Mouse (Mus musculus) hindbrain, embryonic 16.5 days (tissue): ENCODE measurements at regions not wholly inside any gene's neighbourhood (a gene's known extent, or its start where the extent isn't known, plus 50 kb on each side); places are given as distances from the start of the nearest gene placed in this dataset.
A peak's percentile ranks its signal among the peaks of the same experiment; 100 is the strongest.

Experiments
- ATAC-seq: fragments of 200-750 bp; cut with Nextera tagmentation; 2 replicates; pipeline ENCODE4 v1.8.0; 2017; ENCODE audit warnings: moderate TSS enrichment, moderate library complexity
- H3K27ac ChIP-seq: fragments of 300-500 bp; sonication (generic); 2 replicates; pipeline ENCODE4 v1.5.1; 2014; ENCODE audit warnings: low read depth, mild to moderate bottlenecking, control low read depth, low read length, moderate library complexity
- H3K27me3 ChIP-seq: fragments of 300-500 bp; sonication (generic); replicated peaks from 2 replicates; pipeline ENCODE4 v1.6.1; 2014; ENCODE audit warnings: low read length; ENCODE audit not compliant: control insufficient read depth, insufficient read depth
- H3K36me3 ChIP-seq: fragments of 300-500 bp; sonication (generic); 2 replicates; pipeline ENCODE4 v1.6.1; 2014; ENCODE audit warnings: mild to moderate bottlenecking, low read length, moderate library complexity, mixed read lengths; ENCODE audit not compliant: control insufficient read depth, insufficient read depth
- H3K4me1 ChIP-seq: fragments of 300-500 bp; sonication (generic); 2 replicates; pipeline ENCODE4 v1.6.1; 2014; ENCODE audit warnings: low read depth, low read length; ENCODE audit not compliant: control insufficient read depth, insufficient read depth
- H3K4me2 ChIP-seq: fragments of 300-500 bp; sonication (generic); 2 replicates; pipeline ENCODE4 v1.6.1; 2014; ENCODE audit warnings: mild to moderate bottlenecking, low read length, control low read depth, moderate library complexity
- H3K4me3 ChIP-seq: fragments of 300-500 bp; sonication (generic); 2 replicates; pipeline ENCODE4 v1.5.1; 2014; ENCODE audit warnings: mild to moderate bottlenecking, low read length, control low read depth, moderate library complexity
- H3K9ac ChIP-seq: fragments of 300-500 bp; sonication (generic); 2 replicates; pipeline ENCODE4 v1.6.1; 2014; ENCODE audit warnings: low read depth, mild to moderate bottlenecking, control low read depth, low read length, moderate library complexity
- H3K9me3 ChIP-seq: fragments of 300-500 bp; sonication (generic); 2 replicates; pipeline ENCODE4 v1.6.1; 2014; ENCODE audit warnings: mild to moderate bottlenecking, low read length, moderate library complexity; ENCODE audit not compliant: control insufficient read depth
- WGBS: fragments of 180-500 bp; shearing (Covaris S2); extraction: QIAGEN DNeasy Blood & Tissue Kit; methylation state at CpG from one replicate; pipeline ENCODE4 v1.1.7; 2014; 5-methylcytosine and 5-hydroxymethylcytosine counted together

- H3K4me3 ChIP-seq = no peak overlapping the region
These were observed 78.1 kb upstream of the Ehbp1 start for GRCm38 (mm10) chr11:22420003-22420723.

GRCm38 (mm10) chr11:22421762-22422161 lies 79.7 kb upstream of the Ehbp1 start:
- H3K4me3 ChIP-seq = no peak overlapping the region
- H3K27me3 ChIP-seq = no peaks in the 10 kb centered on the region
- no peak overlapping the region for H3K27ac ChIP-seq
- no peaks in the 10 kb centered on the region for H3K36me3 ChIP-seq
- H3K9me3 ChIP-seq = no peaks in the 10 kb centered on the region
- 70% methylated on average over 3 of the region's 3 CpGs for WGBS
- no peak overlapping the region for H3K4me2 ChIP-seq
- peak; percentile 54 for ATAC-seq
- H3K4me1 ChIP-seq = no peaks in the 10 kb centered on the region
- H3K9ac ChIP-seq = no peak overlapping the region

More at GRCm38 (mm10) chr11:22420003-22420723, 78.1 kb upstream of the Ehbp1 start:
- ATAC-seq = no peak
- no peaks in the 10 kb centered on the region for H3K4me1 ChIP-seq
- no peaks in the 10 kb centered on the region for H3K9me3 ChIP-seq
- H3K4me2 ChIP-seq = no peak overlapping the region
- H3K36me3 ChIP-seq = no peaks in the 10 kb centered on the region
- H3K27me3 ChIP-seq = no peaks in the 10 kb centered on the region
- no peak overlapping the region for H3K27ac ChIP-seq
- WGBS = 23% methylated on average over 3 of the region's 3 CpGs
- H3K9ac ChIP-seq = no peak overlapping the region

GRCm38 (mm10) chr11:22437140-22437850 lies 74.6 kb upstream of the Tmem17 start:
- no peak overlapping the region for H3K27ac ChIP-seq
- no peaks in the 10 kb centered on the region for H3K27me3 ChIP-seq
- H3K36me3 ChIP-seq = no peaks in the 10 kb centered on the region
- H3K9ac ChIP-seq = no peak overlapping the region
- no peaks in the 10 kb centered on the region for H3K9me3 ChIP-seq
- no peak overlapping the region for H3K4me3 ChIP-seq
- 19% methylated on average over 5 of the region's 5 CpGs for WGBS
- H3K4me1 ChIP-seq = no peaks in the 10 kb centered on the region
- ATAC-seq = peak; percentile 92; the same call in 1 of the 2 replicates
- no peak overlapping the region for H3K4me2 ChIP-seq

GRCm38 (mm10) chr11:22437851-22438215 lies 74.1 kb upstream of the Tmem17 start:
- 81% methylated on average over 5 of the region's 5 CpGs for WGBS
- H3K9ac ChIP-seq = no peak overlapping the region
- no peaks in the 10 kb centered on the region for H3K36me3 ChIP-seq
- no peak overlapping the region for H3K4me3 ChIP-seq
- no peak overlapping the region for H3K4me2 ChIP-seq
- H3K27me3 ChIP-seq = no peaks in the 10 kb centered on the region
- no peaks in the 10 kb centered on the region for H3K4me1 ChIP-seq
- ATAC-seq = peak; percentile 25; the same call in 1 of the 2 replicates
- no peak overlapping the region for H3K27ac ChIP-seq
- H3K9me3 ChIP-seq = no peaks in the 10 kb centered on the region

GRCm38 (mm10) chr11:22438441-22439066 lies 73.3 kb upstream of the Tmem17 start:
- Histone ChIP-seq H3K4me1 (no peaks in the 10 kb centered on the region), H3K4me2 (no peak overlapping the region)

GRCm38 (mm10) chr11:22440521-22440920 lies 71.4 kb upstream of the Tmem17 start:
- H3K36me3 ChIP-seq = no peaks in the 10 kb centered on the region
- WGBS = 52% methylated on average over 2 of the region's 2 CpGs
- no peak overlapping the region for H3K4me3 ChIP-seq
- H3K4me2 ChIP-seq = no peak overlapping the region
- H3K27ac ChIP-seq = no peak overlapping the region
- peak; percentile 89 for ATAC-seq
- no peaks in the 10 kb centered on the region for H3K27me3 ChIP-seq
- H3K9me3 ChIP-seq = no peaks in the 10 kb centered on the region
- no peak overlapping the region for H3K9ac ChIP-seq
- no peaks in the 10 kb centered on the region for H3K4me1 ChIP-seq

More at GRCm38 (mm10) chr11:22438441-22439066, 73.3 kb upstream of the Tmem17 start:
- H3K4me3 ChIP-seq = no peak overlapping the region
- no peaks in the 10 kb centered on the region for H3K9me3 ChIP-seq
- 91% methylated on average over 2 of the region's 2 CpGs for WGBS
- H3K27ac ChIP-seq = no peak overlapping the region
- no peak overlapping the region for H3K9ac ChIP-seq
- ATAC-seq = no peak
- no peaks in the 10 kb centered on the region for H3K27me3 ChIP-seq
- H3K36me3 ChIP-seq = no peaks in the 10 kb centered on the region

GRCm38 (mm10) chr11:22453161-22453560 lies 58.7 kb upstream of the Tmem17 start:
- Histone ChIP-seq H3K4me3 (no peak overlapping the region), H3K36me3 (no peaks in the 10 kb centered on the region), H3K4me2 (no peak overlapping the region), H3K27me3 (no peaks in the 10 kb centered on the region), H3K9me3 (no peaks in the 10 kb centered on the region), H3K4me1 (no peaks in the 10 kb centered on the region), H3K27ac (no peak overlapping the region), H3K9ac (no peak overlapping the region)
- ATAC-seq = no peak

- Histone ChIP-seq H3K4me3 (no peak overlapping the region), H3K4me1 (no peaks in the 10 kb centered on the region), H3K27ac (no peak overlapping the region), H3K4me2 (no peak overlapping the region), H3K36me3 (no peaks in the 10 kb centered on the region), H3K9ac (no peak overlapping the region), H3K9me3 (no peaks in the 10 kb centered on the region), H3K27me3 (no peaks in the 10 kb centered on the region)
- 94% methylated on average over 9 of the region's 9 CpGs for WGBS
- ATAC-seq = no peak
These were observed 55.6 kb upstream of the Tmem17 start for GRCm38 (mm10) chr11:22456286-22456685.

GRCm38 (mm10) chr11:22457220-22457619 lies 54.7 kb upstream of the Tmem17 start:
- Histone ChIP-seq H3K36me3 (no peaks in the 10 kb centered on the region), H3K9me3 (no peaks in the 10 kb centered on the region), H3K4me2 (no peak overlapping the region), H3K4me1 (no peaks in the 10 kb centered on the region), H3K27me3 (no peaks in the 10 kb centered on the region), H3K27ac (no peak overlapping the region), H3K4me3 (no peak overlapping the region), H3K9ac (no peak overlapping the region)
- WGBS = 91% methylated on average over 2 of the region's 2 CpGs
- no peak for ATAC-seq
